Mouse (Mus musculus) heart, embryonic 10.5 days (tissue): Measurements from ENCODE around the gene Gtf3c5. TPM values are rescaled to one million over a fixed set of nuclear protein-coding genes. Genes with fewer than 3 reads are reported as not detected.
A peak's percentile ranks its signal among the peaks of the same experiment; 100 is the strongest.

ENCODE experiments used
- DNase-seq: peaks from one replicate; pipeline ENCODE4 v3.0.0-alpha.2; 2017; ENCODE audit warnings: low spot score
- H3K27ac ChIP-seq: fragments of 300-500 bp; sonication (generic); 2 replicates; pipeline ENCODE4 v1.5.1; 2016; ENCODE audit warnings: mild to moderate bottlenecking
- H3K27me3 ChIP-seq: fragments of 300-500 bp; sonication (generic); 2 replicates; pipeline ENCODE4 v1.6.1; 2016; ENCODE audit warnings: mild to moderate bottlenecking; ENCODE audit not compliant: poor library complexity, insufficient read depth, severe bottlenecking
- H3K36me3 ChIP-seq: fragments of 300-500 bp; sonication (generic); 2 replicates; pipeline ENCODE4 v1.6.1; 2016; ENCODE audit warnings: mild to moderate bottlenecking, moderate library complexity
- H3K4me1 ChIP-seq: fragments of 300-500 bp; sonication (generic); 2 replicates; pipeline ENCODE4 v1.6.1; 2016; ENCODE audit warnings: mild to moderate bottlenecking
- H3K4me3 ChIP-seq: fragments of 300-500 bp; sonication (generic); 2 replicates; pipeline ENCODE4 v1.5.1; 2016; ENCODE audit warnings: mild to moderate bottlenecking, moderate library complexity
- H3K9me3 ChIP-seq: fragments of 300-500 bp; sonication (generic); 2 replicates; pipeline ENCODE4 v1.6.1; 2016; ENCODE audit warnings: mild to moderate bottlenecking, moderate library complexity
- WGBS: fragments of 180-500 bp; shearing (Covaris S2); methylation state at CpG from one replicate; pipeline ENCODE4 v1.1.7; 2016; 5-methylcytosine and 5-hydroxymethylcytosine counted together
- polyA plus RNA-seq: library from polyadenylated mRNA; unstranded; fragments of >200 nt; fragmentation: Nextera tagmentation; extraction: Ambion mirVana; gene quantifications from 2 replicates; pipeline ENCODE4 v1.2.1, GENCODE M21; 2016

Gtf3c5 gene
- polyA plus RNA-seq, 1 experiment from 2014 or later = 45.2 TPM

DNA sequence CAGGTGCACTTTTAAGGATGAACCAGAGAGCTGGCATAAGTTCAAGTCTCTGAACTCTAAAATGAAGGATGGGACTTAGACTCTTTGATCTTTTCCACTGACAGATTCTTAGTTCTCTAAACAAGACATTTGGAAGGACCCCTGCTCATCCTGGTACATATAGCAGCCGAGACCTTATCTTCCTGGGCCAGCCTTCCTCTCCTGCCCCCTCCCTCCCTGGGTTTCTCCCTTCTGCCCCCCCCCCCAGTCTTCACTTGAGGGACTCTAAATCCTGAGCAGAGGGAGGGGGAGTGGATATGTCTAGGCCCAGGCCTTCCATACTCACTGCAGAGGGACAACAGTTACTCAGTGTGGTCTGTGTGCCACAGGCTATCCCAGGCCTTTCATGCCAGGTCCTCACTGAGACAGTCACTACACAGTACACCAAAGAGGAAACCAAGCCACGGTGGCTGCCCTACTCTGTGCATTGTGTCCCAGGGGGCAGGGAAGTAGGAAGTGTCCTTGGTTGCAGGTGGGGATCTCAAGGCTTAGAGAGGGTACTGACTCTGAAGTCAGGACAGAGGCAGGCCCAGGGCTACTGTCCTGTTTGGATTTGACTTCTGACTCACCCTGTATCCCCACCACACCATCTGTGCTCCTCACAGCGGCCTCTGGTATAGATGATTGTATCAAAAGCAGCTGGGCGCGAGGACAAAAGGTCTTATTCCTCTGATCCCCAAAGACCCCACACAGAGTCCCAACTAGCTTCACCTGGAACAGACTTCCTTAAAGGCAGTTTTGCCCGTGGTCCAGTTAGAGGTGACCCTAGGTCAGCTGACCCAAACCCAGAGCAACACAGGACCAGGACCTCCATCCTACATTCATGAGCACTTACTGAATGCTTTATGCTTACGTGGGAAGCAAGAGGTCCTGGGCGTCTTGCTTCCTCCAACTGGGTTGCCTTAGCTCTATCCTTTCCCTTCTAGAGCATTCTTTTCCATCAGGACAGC is 34.2 kb upstream of the Gtf3c5 start:
- peak overlapping the region; percentile 19; the same call in 1 of the 2 replicates for H3K4me3 ChIP-seq
- WGBS = 68% methylated on average over 8 of the region's 8 CpGs
- no peak for DNase-seq
- H3K27me3 ChIP-seq = peaks cover 30% of the 10 kb centered on the region
- no peaks in the 10 kb centered on the region for H3K36me3 ChIP-seq
- peaks cover 30% of the 10 kb centered on the region for H3K4me1 ChIP-seq
- no peaks in the 10 kb centered on the region for H3K9me3 ChIP-seq
- H3K27ac ChIP-seq = peak overlapping the region; percentile 80

DNA sequence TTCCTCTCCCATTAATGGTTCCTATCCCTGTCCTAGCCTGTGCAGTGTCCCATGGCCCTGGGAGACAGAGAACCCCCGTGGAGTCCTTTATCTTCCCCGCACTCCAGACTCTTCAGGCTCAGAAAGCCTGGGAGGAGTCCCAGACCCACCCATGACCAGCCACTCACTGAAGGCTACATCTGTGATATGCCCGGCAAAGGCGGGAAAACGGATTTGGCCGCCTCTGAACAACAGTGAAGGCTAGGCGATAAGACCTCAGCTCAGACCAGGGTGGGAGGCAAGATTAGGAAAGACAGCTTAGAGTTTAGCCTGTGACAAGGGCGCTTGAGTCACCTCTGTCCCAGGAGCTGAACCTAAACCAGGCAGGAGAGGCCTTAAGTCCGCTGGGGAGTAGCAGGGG is 33.3 kb upstream of the Gtf3c5 start:
- peak; percentile 94 for DNase-seq
- Histone ChIP-seq H3K4me3 (peak overlapping the region; percentile 19), H3K4me1 (peaks cover 28% of the 10 kb centered on the region), H3K27ac (peak overlapping the region; percentile 80), H3K36me3 (no peaks in the 10 kb centered on the region), H3K9me3 (no peaks in the 10 kb centered on the region), H3K27me3 (peaks cover 27% of the 10 kb centered on the region)
- 31% methylated on average over 9 of the region's 9 CpGs for WGBS

DNA sequence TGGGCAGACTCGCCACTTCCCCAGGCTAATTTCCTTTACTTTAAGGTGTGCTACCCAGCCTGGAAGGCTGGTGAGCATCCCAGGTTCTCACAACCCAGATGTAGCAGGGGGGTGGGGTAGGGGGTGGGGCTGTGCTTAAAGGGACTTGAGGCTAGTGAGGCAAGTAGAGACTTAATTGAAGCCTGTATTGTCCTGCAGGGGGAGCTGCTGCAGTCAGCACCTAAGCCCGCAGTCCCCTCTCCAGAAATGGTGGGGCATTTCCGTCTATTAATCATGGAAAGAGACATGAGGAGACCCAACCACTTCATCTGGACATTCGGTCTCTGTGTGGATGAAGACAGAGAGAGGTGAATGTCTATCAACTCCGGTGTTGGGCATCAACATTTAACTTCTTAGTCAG is 32.8 kb upstream of the Gtf3c5 start:
- Histone ChIP-seq H3K27me3 (peaks cover 22% of the 10 kb centered on the region), H3K9me3 (no peaks in the 10 kb centered on the region), H3K4me1 (peaks cover 26% of the 10 kb centered on the region), H3K36me3 (no peaks in the 10 kb centered on the region), H3K4me3 (peak overlapping the region; percentile 19; the same call in 1 of the 2 replicates), H3K27ac (peak overlapping the region; percentile 80; the same call in 1 of the 2 replicates)
- WGBS = 34% methylated on average over 5 of the region's 5 CpGs
- no peak for DNase-seq

- no peaks in the 10 kb centered on the region for H3K9me3 ChIP-seq
- no peak for DNase-seq
- H3K27me3 ChIP-seq = peaks cover 13% of the 10 kb centered on the region; the same call in 1 of the 2 replicates
- H3K27ac ChIP-seq = peak overlapping the region; percentile 36; the same call in 1 of the 2 replicates
- peaks cover 37% of the 10 kb centered on the region for H3K4me1 ChIP-seq
- H3K36me3 ChIP-seq = no peaks in the 10 kb centered on the region
- H3K4me3 ChIP-seq = no peak overlapping the region
- WGBS = 93% methylated on average over 10 of the region's 10 CpGs
These were observed 30.0 kb upstream of the Gtf3c5 start for GRCm38 (mm10) chr2:28613599-28613998.

DNA sequence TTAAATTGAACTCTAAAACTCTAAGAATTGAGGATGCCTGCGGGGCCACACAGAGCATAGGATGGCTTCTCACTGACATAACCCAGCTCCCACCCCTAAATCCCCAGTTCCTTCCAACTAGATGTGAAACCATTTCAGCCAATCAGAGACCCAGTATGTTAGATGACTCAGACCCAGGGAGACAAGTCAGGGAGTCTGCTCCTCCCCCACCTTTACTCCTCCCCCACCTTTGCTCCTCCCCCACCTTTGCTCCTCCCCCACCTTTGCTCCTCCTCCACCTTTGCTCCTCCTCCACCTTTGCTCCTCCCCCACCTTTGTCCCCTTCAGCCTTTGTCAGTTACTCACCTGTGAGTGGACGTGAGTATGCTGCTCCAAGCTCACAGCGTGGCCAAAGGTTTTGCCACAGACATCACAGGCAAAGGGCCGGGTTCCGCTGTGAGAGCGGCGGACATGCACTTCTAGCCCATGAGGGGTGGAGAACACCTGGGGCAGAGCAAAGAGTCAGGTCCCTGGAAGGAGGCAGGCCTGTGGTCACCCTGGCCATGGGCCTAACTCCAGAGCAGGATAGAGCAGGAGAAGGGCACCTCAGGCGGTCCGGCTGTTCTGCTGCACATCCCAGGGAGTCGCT is 29.0 kb upstream of the Gtf3c5 start:
- Histone ChIP-seq H3K27me3 (peaks cover 13% of the 10 kb centered on the region; the same call in 1 of the 2 replicates), H3K27ac (no peak overlapping the region), H3K9me3 (no peaks in the 10 kb centered on the region), H3K4me3 (no peak overlapping the region), H3K4me1 (peaks cover 35% of the 10 kb centered on the region), H3K36me3 (no peaks in the 10 kb centered on the region)
- WGBS = 64% methylated on average over 10 of the region's 10 CpGs
- DNase-seq = no peak

DNA sequence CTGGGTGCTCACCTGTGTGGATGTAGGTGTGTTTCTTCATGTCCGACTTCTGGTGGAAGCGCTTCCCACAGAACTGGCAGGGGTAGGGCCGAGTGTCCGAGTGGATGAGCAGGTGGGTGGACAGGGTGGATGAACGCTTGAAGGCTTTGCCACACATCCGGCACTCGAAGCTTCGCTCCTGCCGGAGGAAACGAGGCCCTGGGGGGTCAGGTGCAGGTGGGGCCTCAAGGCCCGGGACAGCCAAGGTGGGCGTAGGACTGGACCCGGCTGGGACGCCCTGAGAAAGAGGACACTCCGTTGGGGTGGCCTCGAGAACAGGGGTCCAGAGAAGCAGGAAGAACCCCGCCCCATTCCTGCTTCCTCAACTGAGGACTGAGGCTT is 27.8 kb upstream of the Gtf3c5 start:
- no peaks in the 10 kb centered on the region for H3K36me3 ChIP-seq
- H3K27me3 ChIP-seq = peaks cover 13% of the 10 kb centered on the region; the same call in 1 of the 2 replicates
- peaks cover 29% of the 10 kb centered on the region for H3K4me1 ChIP-seq
- WGBS = 84% methylated on average over 17 of the region's 17 CpGs
- no peak overlapping the region; the same call in 1 of the 2 replicates for H3K27ac ChIP-seq
- H3K9me3 ChIP-seq = no peaks in the 10 kb centered on the region
- DNase-seq = no peak
- no peak overlapping the region for H3K4me3 ChIP-seq

DNA sequence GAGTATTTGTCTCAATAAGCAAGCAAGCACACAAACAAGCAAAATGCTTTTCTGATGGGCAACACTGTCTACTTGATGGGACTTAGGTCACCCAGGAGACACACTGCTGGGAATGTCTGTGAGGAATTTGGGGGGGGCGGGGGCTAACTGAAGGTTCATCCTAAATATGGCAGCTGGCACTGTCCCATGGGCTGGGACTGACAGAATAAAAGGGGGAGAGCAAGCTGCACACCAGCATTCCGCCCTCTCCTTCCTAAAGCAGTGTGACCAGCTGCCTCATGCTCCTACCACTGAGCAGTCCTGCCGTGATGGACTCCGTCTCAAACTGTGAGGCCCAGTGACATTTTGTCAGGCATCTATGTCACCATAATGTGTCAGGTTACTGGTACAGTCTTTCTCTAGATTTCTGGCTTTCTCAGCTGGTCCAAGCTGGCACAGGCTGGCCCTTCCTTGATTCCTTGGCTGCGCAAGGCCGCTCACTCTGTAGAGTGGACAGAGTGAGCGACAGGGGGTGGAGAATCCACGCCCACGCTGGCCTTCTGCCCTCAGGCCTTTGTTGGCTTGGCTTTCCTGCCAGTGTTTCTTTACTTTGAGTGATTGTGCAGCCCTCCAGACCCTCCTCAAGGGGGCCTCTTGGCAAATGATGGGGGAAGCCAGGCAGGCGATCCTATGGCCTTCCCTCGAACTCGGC is 27.3 kb upstream of the Gtf3c5 start:
- DNase-seq = no peak
- H3K27me3 ChIP-seq = peaks cover 13% of the 10 kb centered on the region; the same call in 1 of the 2 replicates
- 84% methylated on average over 12 of the region's 12 CpGs for WGBS
- H3K4me1 ChIP-seq = peaks cover 28% of the 10 kb centered on the region
- H3K4me3 ChIP-seq = no peak overlapping the region
- H3K27ac ChIP-seq = no peak overlapping the region; the same call in 1 of the 2 replicates
- no peaks in the 10 kb centered on the region for H3K36me3 ChIP-seq
- no peaks in the 10 kb centered on the region for H3K9me3 ChIP-seq

DNA sequence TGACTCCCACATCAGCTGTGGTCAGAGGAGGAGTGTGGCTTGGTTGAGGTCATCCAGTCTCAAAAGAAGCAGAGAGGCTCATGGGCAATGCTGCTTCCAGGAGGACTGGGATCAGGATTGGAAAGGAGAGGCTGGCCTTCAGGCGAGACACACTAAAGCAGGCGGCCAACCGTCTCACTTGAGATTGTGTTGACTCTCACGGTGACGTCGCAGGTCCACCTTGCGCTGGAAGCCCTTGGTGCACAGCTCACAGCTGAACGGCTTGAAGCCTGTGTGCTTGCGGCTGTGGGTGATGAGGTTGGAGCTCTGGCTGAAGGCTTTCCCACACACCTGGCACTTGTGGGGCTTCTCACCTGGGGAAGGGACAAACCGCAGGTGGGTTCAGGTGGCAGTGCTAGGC is 26.3 kb upstream of the Gtf3c5 start:
- WGBS = 81% methylated on average over 10 of the region's 10 CpGs
- no peaks in the 10 kb centered on the region for H3K36me3 ChIP-seq
- no peak overlapping the region for H3K4me3 ChIP-seq
- peaks cover 28% of the 10 kb centered on the region for H3K4me1 ChIP-seq
- H3K9me3 ChIP-seq = no peaks in the 10 kb centered on the region
- 0 out of 2 replicates have a peak overlapping the region, but pooled peaks have one; percentile 16 for H3K27ac ChIP-seq
- DNase-seq = no peak
- 0 out of 2 replicates have a peak, but pooled peaks cover 6% of the 10 kb centered on the region for H3K27me3 ChIP-seq

- WGBS = 43% methylated on average over 10 of the region's 10 CpGs
- Histone ChIP-seq H3K36me3 (no peaks in the 10 kb centered on the region), H3K4me3 (no peak overlapping the region), H3K27ac (no peak overlapping the region), H3K9me3 (no peaks in the 10 kb centered on the region), H3K4me1 (peaks cover 30% of the 10 kb centered on the region), H3K27me3 (0 out of 2 replicates have a peak, but pooled peaks cover 2% of the 10 kb centered on the region)
- DNase-seq = no peak
These were observed 24.0 kb upstream of the Gtf3c5 start for GRCm38 (mm10) chr2:28607341-28608165.

DNA sequence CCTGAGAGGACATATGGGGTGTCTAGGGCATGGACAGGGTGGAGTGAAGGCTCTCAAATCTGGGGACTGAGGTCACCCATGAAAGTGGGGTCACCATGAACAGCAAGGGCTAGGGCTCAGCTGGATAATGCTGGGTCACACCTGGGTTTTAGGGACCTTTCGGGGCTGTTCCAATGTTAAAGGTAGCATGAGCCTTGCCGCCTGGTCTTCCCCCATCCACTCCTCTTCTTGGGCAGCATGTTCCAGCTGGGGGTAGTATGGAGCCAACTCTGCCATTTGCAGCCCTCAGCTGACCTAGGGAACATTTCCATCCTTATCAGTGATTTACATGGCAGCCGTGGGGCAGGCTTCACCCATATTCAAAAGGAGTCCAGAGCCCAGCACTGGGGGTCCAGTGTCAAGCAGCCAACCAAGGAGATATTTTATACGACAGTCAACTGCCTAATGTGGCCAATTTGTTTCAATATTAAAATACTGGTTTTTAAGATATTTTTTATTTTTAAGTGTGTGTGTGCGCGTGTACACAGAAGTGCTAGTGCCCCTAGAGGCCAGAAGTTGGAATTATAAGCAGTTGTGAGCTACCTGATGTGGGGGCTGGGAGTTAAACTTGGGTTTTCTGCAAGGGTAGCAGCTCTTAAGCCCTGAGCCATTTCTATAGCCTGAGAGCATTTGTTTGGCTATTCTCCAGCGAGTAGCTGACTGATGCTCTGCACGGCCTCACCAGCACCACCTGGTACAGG is 23.2 kb upstream of the Gtf3c5 start:
- no peak for DNase-seq
- Histone ChIP-seq H3K27ac (peak overlapping the region; percentile 3; the same call in 1 of the 2 replicates), H3K9me3 (no peaks in the 10 kb centered on the region), H3K4me3 (no peak overlapping the region), H3K36me3 (no peaks in the 10 kb centered on the region), H3K27me3 (no peaks in the 10 kb centered on the region), H3K4me1 (peaks cover 38% of the 10 kb centered on the region)
- 62% methylated on average over 8 of the region's 8 CpGs for WGBS

- H3K27ac ChIP-seq = peak overlapping the region; percentile 3; the same call in 1 of the 2 replicates
- peaks cover 37% of the 10 kb centered on the region for H3K4me1 ChIP-seq
- WGBS = 80% methylated on average over 14 of the region's 14 CpGs
- no peaks in the 10 kb centered on the region for H3K27me3 ChIP-seq
- H3K9me3 ChIP-seq = no peaks in the 10 kb centered on the region
- DNase-seq = no peak
- no peak overlapping the region for H3K4me3 ChIP-seq
- H3K36me3 ChIP-seq = no peaks in the 10 kb centered on the region
These were observed 22.4 kb upstream of the Gtf3c5 start for GRCm38 (mm10) chr2:28605789-28606541.
